Mouse (Mus musculus): ENCODE measurements around the gene Lgr5. TPM values are rescaled to one million over a fixed set of nuclear protein-coding genes. Genes with fewer than 3 reads are reported as not detected.

Gene Lgr5
- polyA plus RNA-seq, 1 experiment from 2014 or later, result 3.7 TPM

DNA sequence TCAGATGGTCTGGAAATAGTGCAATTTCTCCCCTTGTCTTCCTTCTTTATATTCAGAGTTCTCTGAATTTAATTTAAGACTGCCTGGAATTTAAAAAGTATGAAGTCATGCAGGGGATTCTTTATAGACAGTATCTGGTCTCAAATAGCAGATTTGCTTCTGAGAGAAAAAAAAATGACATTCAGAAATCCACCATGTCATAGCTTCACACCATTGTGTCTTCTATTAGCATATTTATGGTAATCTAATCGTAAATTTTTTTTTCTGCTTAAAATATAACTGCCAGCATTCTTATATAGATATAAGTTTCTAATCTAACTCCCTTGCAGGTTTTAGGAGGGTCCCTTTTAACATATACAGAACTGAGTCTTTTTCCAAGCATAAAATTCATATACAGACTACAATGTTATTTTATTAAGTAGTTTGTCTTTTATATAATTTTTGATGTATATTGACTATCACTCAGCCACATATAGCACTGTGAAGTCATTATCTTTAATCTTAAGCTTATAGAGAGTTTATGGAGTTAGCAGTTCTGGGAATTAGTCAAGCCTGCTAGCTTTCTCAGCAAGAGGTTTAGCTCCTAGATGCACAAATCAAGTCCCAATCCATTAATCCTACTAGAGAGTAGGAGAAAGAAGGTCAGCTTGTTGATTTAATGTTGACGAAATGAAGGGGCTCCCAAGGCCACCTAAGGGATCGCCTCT, 15.7 kb downstream of the Lgr5 start:
- WGBS, result 35% methylated on average over 3 of the region's 3 CpGs
- TF ChIP-seq CTCF (IDR thresholded peaks at IDR 0.05; ENCODE audit: low read depth), result no peak
- Histone ChIP-seq H3K27me3 (ENCODE audit: insufficient read depth, low read length) (no peaks in the 10 kb centered on the region), H3K4me1 (replicated peaks; ENCODE audit: insufficient read depth, low read length) (no peaks in the 10 kb centered on the region), H3K4me3 (replicated peaks; ENCODE audit: low read depth, low read length) (no peak overlapping the region), H3K36me3 (ENCODE audit: insufficient read depth, low read length) (no peaks in the 10 kb centered on the region), H3K9me3 (replicated peaks; ENCODE audit: low read length) (no peaks in the 10 kb centered on the region), H3K27ac (no peak overlapping the region), H3K9ac (ENCODE audit: low read depth, low read length) (no peak overlapping the region), H3K4me2 (ENCODE audit: low read length) (no peak overlapping the region)
- DNase-seq (ENCODE audit: low spot score), result no peak
- ATAC-seq (replicated peaks; ENCODE audit: low FRiP score, low read depth), result no peak

DNA sequence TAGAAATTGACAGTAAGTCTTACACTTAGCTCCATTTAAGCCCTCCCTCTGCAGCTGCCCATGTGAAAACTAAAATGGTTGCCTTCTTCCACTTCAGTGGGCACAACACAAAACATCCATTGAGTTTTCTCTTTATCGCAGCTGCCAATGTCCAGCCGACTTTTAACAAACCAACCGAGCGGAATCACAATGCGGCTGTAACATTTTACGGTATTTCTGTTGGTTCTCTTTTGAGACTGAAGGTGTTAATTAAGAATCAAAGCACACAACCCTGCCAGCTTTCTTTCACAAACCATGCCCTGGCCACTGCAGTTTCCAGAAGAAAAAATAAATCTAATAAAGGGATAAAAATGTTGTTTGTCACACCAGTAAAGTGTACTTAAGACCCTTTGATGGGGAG, 16.3 kb downstream of the Lgr5 start:
- no peaks in the 10 kb centered on the region for H3K27me3 ChIP-seq (ENCODE audit: insufficient read depth, low read length)
- H3K4me2 ChIP-seq (ENCODE audit: low read length), result no peak overlapping the region
- no peak overlapping the region for H3K27ac ChIP-seq
- no peak for DNase-seq (ENCODE audit: low spot score)
- H3K4me3 ChIP-seq (replicated peaks; ENCODE audit: low read depth, low read length), result no peak overlapping the region
- H3K36me3 ChIP-seq (ENCODE audit: insufficient read depth, low read length), result no peaks in the 10 kb centered on the region
- no peak overlapping the region for H3K9ac ChIP-seq (ENCODE audit: low read depth, low read length)
- TF ChIP-seq CTCF (IDR thresholded peaks at IDR 0.05; ENCODE audit: low read depth), result no peak
- H3K9me3 ChIP-seq (replicated peaks; ENCODE audit: low read length), result no peaks in the 10 kb centered on the region
- no peaks in the 10 kb centered on the region for H3K4me1 ChIP-seq (replicated peaks; ENCODE audit: insufficient read depth, low read length)
- no peak for ATAC-seq (replicated peaks; ENCODE audit: low FRiP score, low read depth)
- 38% methylated on average over 6 of the region's 6 CpGs for WGBS

DNA sequence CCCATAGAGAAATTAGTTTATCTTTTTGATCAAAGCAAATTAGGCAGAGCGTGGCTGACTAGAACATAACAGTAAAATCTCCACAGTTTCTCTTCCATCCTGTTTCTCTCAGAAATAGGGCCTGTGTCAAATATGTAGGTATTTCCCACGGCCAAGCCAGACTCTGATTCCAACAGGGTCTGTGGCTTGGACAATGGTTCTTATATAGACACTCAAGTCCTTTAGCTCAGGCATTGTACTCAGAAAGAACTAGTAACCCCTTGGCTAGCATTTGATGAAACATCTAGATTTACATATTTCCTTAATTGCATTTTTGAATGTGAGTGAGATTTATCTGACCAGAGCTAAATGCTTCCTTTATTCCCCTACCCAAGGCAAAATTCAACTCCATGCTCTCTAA, 17.0 kb downstream of the Lgr5 start:
- 67% methylated on average over 2 of the region's 2 CpGs for WGBS
- Histone ChIP-seq H3K36me3 (ENCODE audit: insufficient read depth, low read length) (no peaks in the 10 kb centered on the region), H3K9me3 (replicated peaks; ENCODE audit: low read length) (no peaks in the 10 kb centered on the region), H3K9ac (ENCODE audit: low read depth, low read length) (no peak overlapping the region), H3K4me2 (ENCODE audit: low read length) (no peak overlapping the region), H3K4me1 (replicated peaks; ENCODE audit: insufficient read depth, low read length) (no peaks in the 10 kb centered on the region), H3K27me3 (ENCODE audit: insufficient read depth, low read length) (no peaks in the 10 kb centered on the region), H3K27ac (no peak overlapping the region), H3K4me3 (replicated peaks; ENCODE audit: low read depth, low read length) (no peak overlapping the region)
- no peak for DNase-seq (ENCODE audit: low spot score)
- ATAC-seq (replicated peaks; ENCODE audit: low FRiP score, low read depth), result no peak
- no peak for TF ChIP-seq CTCF (IDR thresholded peaks at IDR 0.05; ENCODE audit: low read depth)

DNA sequence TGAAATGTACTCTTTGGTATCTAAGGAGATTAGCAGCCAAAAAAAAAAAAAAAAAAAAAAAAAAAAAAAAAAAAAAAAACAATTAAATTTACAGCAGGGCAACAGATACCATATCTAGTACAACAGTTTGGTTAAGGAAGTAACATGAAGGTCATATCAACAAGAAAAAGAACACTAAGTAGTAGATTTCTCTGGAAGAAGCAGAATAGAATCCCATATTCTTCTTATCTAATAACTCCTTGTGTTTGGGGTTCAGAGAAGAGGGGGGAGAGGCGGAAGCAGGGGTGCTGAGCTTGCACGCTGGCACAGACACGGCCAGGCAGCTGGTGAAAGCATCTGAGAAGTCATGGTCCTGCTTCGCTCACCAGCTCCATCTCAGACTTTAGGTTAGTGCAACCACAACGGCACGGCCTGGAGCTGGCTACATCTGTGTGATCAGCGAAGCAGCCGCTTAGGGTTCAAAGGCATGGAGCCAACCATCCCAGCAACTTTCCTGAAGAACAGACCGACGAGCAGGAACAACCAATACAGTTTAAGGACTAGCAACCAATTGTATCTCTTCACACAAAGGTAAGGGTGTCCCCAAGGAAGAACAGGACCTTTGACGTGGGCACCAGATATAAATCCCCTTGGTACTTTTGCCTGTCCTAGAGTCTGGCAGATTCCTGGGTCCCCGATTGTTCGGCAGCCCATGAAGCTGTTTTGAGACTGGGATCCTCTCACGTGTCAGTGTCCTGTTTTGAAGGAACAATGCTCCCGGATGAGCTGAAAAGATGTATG, 17.7 kb downstream of the Lgr5 start, which contains the start of gene A930009A15Rik:
A930009A15Rik (plus strand) TSS at position 275 of the 780 bp plus-strand sequence.
- DNase-seq (ENCODE audit: low spot score) (no peak), ATAC-seq (replicated peaks; ENCODE audit: low FRiP score, low read depth) (no peak)
- TF ChIP-seq CTCF (IDR thresholded peaks at IDR 0.05; ENCODE audit: low read depth), result no peak
- Histone ChIP-seq H3K27me3 (ENCODE audit: insufficient read depth, low read length) (no peaks in the 10 kb centered on the region), H3K9me3 (replicated peaks; ENCODE audit: low read length) (no peaks in the 10 kb centered on the region), H3K4me3 (replicated peaks; ENCODE audit: low read depth, low read length) (no peak within 1 kb of the TSS), H3K9ac (ENCODE audit: low read depth, low read length) (no peak within 1 kb of the TSS), H3K4me1 (replicated peaks; ENCODE audit: insufficient read depth, low read length) (no peaks in the 10 kb centered on the region), H3K27ac (no peak within 1 kb of the TSS), H3K36me3 (ENCODE audit: insufficient read depth, low read length) (no peaks in the 10 kb centered on the region), H3K4me2 (ENCODE audit: low read length) (no peak within 1 kb of the TSS)
- WGBS, result 63% methylated on average over 15 of the region's 15 CpGs

DNA sequence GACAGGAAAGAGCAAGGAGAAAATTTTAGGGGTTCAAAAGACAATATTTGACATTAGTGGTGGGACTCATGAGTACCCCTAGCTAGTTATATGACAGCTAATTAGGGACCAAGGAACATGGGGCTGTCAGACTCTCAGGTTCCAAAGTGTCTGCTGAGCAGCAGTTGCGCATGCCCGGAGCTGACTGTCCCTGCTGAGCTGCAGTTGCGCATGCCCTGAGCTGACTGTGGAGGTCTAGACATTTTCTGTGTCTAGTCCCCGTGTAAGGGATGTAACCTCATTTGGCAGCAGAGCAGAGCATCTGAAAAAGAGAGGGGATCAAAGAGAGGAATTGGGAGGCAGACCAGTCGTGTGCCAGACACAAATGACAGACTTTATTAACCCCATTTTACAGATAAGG, 23.6 kb downstream of the Lgr5 start:
- whole genome bisulfite sequencing, result 79% methylated on average over 5 of the region's 5 CpGs
- no peak overlapping the region for H3K4me3 ChIP-seq (replicated peaks; ENCODE audit: low read depth, low read length)

DNA sequence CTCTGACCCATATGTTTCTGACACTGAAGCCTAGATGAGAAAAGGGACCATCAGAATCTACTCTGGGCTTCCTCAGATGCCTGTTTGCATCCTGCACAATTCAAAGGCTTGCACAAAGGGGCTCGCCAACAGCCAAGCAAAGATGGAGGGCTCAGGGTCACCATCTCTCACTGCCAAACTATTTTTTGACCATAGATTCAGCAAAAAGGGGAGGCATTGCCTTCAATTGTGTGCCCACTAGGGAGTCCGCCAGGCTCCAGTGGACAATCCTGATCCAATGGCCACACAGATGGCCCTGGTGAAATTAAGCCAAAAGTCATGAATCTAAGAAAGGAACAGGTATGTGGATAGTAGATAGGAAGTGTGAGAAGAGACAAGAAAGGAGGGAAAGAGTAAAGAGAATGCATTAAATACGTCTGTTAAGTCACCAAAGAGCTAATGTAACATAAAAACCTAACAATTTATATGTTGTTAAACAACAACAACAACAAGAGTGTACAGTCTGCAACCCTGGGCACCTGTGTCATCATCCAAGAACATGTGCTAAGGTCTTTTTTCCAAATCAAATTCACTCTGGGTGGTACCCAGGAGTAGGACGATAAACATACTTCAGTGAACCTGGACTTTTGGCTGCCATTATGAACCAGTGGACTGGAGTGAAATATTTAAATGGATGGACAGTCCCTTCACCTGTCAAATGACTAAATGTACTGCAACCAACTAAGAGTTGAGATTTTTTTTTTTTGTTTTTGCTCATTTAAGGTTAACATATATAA, 24.5 kb downstream of the Lgr5 start:
- WGBS, result 84% methylated on average over 4 of the region's 4 CpGs
- DNase-seq (ENCODE audit: low spot score), result no peak
- no peaks in the 10 kb centered on the region for H3K27me3 ChIP-seq (ENCODE audit: insufficient read depth, low read length)
- no peaks in the 10 kb centered on the region for H3K36me3 ChIP-seq (ENCODE audit: insufficient read depth, low read length)
- ATAC-seq (replicated peaks; ENCODE audit: low FRiP score, low read depth), result no peak
- H3K27ac ChIP-seq, result no peak overlapping the region
- no peaks in the 10 kb centered on the region for H3K4me1 ChIP-seq (replicated peaks; ENCODE audit: insufficient read depth, low read length)
- H3K9ac ChIP-seq (ENCODE audit: low read depth, low read length), result no peak overlapping the region
- no peak overlapping the region for H3K4me3 ChIP-seq (replicated peaks; ENCODE audit: low read depth, low read length)
- no peaks in the 10 kb centered on the region for H3K9me3 ChIP-seq (replicated peaks; ENCODE audit: low read length)
- H3K4me2 ChIP-seq (ENCODE audit: low read length), result no peak overlapping the region
- TF ChIP-seq CTCF (IDR thresholded peaks at IDR 0.05; ENCODE audit: low read depth), result no peak

More for the DNA sequence above, 23.6 kb downstream of the Lgr5 start:
- Histone ChIP-seq H3K36me3 (ENCODE audit: insufficient read depth, low read length) (no peaks in the 10 kb centered on the region), H3K4me1 (replicated peaks; ENCODE audit: insufficient read depth, low read length) (no peaks in the 10 kb centered on the region), H3K27me3 (ENCODE audit: insufficient read depth, low read length) (no peaks in the 10 kb centered on the region), H3K9me3 (replicated peaks; ENCODE audit: low read length) (no peaks in the 10 kb centered on the region), H3K27ac (no peak overlapping the region), H3K9ac (ENCODE audit: low read depth, low read length) (no peak overlapping the region), H3K4me2 (ENCODE audit: low read length) (no peak overlapping the region)
- ATAC-seq (replicated peaks; ENCODE audit: low FRiP score, low read depth) (no peak), DNase-seq (ENCODE audit: low spot score) (no peak)
- TF ChIP-seq CTCF (IDR thresholded peaks at IDR 0.05; ENCODE audit: low read depth), result no peak

Data from kidney, postnatal 0 days (tissue).